Mouse (Mus musculus): ENCODE measurements around the gene Hist1h2ab.
"Not testable (repeated sequence)": the region's sequence is repeated elsewhere in the genome, so short reads cannot be mapped to it uniquely, and the experiment has no call there.

Hist1h2ab gene

DNA sequence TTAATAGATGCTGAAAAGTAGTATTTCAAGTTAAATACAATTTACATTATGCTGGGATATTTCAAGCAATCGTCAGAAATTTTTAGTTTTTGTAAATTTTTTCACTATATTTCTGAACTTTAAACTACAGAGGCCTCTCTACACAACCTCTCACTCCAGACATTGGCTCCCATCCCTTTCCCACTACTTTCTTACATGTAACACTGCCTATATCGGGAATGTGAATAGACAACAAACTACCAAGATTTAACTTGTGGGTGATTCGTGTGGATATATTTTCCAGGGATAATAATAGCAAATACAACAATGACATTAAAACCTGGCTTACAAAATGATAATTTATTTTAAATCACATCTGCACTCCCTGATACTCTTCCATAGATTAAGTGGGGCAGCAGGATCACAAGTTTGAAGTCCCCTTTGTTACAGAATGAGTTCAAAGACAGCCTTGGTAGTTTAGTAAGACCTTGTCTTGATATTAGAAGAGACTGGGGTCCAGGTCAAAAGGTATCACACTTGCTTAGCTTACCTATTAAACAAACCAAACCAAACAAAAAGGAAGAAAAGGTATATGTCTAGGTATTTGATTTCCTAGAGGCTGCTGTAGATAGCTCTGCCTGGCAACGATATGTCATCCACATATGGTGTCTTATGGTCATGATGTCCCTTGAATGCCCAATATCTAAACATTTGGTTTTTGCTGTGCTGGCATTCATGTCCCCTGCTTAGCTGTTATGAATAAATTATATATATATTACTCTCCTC is 2.6 kb downstream of the Hist1h2ab start:
- no peak for DNase-seq (ENCODE audit: low read depth, low spot score)

DNA sequence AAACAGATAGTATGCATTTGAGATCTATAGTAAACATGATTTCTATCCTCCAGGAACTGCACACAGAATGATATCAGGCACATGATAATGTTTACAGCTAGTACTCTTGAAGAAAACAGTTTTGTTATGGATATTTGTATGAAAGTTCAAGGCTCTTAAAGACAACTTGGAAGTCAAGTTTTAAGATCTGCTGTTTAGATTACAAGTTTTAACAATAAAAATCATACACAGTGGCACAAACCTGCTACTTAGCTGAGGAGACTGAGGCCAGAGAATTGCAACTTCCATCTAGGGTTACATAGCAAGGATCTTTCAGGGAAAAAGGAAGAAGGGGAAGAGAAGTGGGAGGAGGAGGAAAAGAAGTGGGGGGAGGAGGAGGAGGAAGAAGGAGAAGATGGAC is 4.1 kb downstream of the Hist1h2ab start:
- no peak for DNase-seq (ENCODE audit: low read depth, low spot score)

DNA sequence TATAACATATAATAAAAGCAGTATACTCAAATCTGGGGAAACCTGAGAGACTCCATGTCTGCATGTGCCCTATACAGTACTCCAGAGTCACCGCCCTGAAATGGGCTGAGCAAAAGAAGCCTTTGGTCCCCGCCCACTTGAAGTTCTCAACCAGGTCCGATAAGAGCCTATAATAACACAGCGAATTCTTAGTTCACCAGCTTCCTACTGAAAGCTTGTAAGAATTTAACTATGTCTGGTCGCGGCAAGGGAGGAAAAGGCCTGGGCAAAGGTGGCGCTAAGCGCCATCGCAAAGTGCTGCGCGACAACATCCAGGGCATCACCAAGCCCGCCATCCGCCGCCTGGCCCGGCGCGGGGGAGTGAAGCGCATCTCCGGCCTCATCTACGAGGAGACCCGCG is 5.9 kb downstream of the Hist1h2ab start, which contains the start of gene Hist1h4b:
TSS of gene Hist1h4b (plus strand) at position 224 of the 400 bp plus-strand sequence.
- peak; percentile 89 for DNase-seq (ENCODE audit: low read depth, low spot score)

DNA sequence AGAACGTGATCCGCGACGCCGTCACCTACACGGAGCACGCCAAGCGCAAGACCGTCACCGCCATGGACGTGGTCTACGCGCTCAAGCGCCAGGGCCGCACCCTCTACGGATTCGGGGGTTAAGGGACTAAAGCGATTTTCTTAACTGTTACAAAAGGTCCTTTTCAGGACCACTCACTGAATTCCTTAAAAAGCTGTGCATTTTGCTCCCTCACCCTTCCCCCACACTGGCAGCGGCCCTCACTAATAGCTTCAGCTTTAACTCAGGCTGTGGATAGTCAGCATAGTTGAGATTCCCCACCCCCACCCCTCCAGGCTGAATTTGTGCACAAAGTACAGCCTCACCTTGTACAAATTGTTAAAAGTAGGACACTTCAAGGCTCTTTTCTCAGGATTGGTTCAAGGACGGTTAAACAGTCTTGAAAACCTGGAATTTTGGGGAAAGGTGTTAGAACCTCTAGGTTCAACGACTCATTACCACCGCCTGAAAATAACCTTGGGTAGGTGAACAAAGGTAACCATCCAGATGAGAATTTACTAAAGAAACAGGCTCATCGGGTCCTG is 6.4 kb downstream of the Hist1h2ab start:
- DNase-seq (ENCODE audit: low read depth, low spot score): no peak

DNA sequence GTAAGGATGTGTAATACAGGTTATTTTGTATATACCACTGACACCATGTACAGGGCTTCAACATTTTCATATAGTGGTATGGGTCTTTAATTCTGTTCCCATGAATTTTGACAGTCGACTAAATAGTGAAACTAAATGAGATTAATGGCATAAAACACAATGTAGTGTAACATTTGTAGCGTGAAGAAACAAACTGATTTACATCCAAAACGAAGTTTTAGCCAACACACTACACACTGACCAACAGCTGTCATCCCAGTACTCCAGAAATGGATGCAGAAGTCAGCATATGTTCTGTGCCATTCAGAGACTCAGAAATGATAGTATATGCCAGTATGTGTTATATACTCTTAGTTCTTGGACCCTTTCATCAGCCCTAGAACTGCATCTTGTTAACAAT is 7.0 kb downstream of the Hist1h2ab start:
- DNase-seq (ENCODE audit: low read depth, low spot score): no peak

DNA sequence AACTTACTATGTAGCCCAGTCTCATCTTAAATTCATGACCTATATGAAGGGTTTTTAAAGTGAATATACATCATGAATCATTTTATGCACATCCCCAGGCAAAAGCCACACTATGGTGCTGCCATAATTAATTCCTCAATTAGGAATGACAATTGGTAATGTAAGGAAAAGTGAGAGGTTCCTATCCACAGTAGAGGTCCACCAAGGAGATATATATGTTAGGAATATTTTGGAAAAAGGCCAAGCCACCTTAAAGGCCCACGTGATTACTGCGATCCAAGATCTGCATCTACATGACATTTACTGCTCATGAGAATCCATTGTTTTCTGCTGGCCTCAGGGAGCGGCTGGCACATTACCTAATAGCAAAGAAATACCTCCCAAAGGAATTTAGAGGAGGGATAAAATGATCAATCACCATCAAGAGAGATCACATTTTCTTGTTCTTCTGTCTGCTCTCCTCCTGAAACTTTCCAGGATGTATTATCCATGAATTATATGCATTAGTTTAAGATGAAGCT is 8.4 kb downstream of the Hist1h2ab start:
- no peak for DNase-seq (ENCODE audit: low read depth, low spot score)

DNA sequence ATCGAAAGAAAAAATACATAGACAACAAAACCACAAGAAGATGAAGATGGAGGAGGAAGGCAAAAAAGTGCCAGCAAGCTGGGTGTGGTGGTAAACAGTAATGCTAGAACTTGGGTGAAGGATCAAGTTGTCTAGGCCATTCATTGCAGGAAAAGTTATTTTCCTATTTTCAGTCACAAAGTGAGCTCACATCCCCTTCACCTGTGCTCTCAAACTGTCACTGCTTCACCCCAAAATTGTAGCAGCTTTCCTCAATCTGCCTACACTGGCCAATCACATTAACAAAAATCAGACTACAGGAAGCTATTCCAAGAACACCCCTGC is 9.0 kb downstream of the Hist1h2ab start:
- DNase-seq (ENCODE audit: low read depth, low spot score): no peak

DNA sequence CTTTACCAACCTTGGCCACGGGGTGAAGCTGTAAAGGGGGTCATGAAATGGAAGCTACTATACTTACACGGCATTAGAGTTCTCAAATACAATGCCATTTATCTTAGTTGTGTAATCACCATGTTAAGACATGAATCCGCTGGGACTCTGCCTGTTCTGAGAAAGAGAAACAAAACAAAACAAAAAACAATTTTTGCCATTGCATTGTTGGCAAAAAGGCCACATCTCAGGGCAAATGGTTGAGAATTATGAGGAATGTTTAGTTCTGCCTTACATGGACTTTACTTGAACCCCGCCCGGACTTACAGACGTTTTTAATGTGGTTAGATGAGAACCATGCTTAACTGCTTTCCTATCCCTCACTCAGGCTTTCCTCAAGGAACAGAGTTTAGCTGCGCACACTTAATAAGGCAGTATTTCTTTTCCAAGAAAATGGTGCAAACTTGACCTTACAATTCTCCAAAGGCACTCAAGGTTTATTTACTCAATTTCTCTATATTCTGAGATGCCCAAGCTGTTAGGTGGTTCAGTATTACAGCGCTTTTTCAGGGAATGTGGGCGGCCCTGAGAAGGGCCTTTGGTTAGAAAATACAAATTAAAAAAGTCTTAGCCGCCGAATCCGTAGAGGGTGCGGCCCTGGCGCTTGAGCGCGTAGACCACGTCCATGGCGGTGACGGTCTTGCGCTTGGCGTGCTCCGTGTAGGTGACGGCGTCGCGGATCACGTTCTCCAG is 9.5 kb downstream of the Hist1h2ab start:
- DNase-seq (ENCODE audit: low read depth, low spot score): no peak

DNA sequence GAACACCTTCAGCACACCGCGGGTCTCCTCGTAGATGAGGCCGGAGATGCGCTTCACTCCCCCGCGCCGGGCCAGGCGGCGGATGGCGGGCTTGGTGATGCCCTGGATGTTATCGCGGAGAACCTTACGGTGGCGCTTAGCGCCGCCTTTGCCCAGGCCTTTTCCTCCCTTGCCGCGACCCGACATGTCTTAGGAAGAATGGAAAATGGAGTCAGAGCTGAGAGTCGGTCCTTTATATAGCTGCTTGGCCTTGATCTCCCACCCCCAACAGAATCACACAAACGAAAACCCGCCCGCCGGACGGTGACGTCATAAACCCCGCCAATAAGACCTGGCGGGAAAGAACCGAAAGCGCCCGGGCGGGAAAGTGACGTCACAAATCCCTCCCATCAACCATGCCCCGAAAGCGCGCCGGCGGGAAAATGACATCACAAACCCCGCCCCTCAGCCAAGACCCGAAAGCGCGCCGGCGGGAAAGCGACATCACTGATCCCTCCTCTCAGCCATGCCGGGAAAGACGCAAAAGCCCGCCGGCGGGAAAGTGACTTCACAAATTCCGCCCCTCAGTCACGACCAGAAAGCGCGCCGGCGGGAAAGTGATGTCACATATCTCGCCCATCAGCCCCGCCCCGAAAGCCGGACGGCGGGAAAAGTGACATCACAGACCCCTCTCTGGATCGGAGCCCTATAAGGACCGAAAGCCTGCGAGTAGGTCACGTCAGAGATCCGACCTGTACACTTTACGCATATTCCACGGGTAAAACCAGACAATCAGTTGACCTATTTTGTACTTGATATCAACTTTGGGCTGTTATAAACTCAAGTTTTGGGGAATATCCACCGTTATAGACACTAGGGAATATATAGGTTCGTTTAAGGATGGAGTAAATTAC is 10.3 kb downstream of the Hist1h2ab start, which contains the start of gene Hist1h4a:
TSS of gene Hist1h4a (minus strand) at position 259 of the 893 bp plus-strand sequence.
- peak; percentile 96 for DNase-seq (ENCODE audit: low read depth, low spot score)

DNA sequence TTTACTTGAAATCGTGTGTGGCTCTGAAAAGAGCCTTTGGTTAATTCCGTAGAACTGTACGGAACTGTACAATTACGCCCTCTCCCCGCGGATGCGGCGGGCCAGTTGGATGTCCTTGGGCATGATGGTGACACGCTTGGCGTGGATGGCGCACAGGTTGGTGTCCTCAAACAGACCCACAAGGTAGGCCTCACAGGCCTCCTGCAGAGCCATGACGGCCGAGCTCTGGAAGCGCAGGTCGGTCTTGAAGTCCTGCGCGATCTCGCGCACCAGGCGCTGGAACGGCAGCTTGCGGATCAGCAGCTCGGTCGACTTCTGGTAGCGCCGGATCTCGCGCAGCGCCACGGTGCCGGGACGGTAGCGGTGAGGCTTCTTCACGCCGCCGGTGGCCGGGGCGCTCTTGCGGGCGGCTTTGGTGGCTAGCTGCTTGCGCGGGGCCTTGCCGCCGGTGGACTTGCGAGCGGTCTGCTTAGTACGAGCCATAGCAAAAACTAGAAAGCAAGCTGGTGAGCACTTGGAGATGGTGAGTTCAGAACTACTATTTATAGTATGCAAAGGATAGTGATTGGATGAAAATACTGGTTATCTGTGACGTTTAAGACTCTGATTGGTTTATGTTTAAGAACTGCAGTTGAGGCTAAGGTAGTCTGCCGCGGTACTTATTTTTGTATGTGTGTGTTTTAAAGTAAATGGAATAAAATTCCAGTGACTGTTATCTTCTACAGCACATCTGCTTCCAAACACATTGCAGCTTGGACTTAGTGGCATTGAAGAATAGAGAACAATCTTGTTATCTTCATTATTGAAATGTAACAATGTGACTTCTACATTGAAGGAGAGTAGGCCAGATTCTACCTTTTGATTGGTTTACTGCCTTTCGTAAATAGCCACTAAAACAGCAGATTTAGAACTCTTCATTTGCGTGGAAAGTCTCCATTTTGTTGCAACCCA is 11.2 kb downstream of the Hist1h2ab start, which contains the start of gene Hist1h3a:
TSS of gene Hist1h3a (minus strand) at position 516 of the 951 bp plus-strand sequence.
- DNase-seq (ENCODE audit: low read depth, low spot score): peak; percentile 79

DNA sequence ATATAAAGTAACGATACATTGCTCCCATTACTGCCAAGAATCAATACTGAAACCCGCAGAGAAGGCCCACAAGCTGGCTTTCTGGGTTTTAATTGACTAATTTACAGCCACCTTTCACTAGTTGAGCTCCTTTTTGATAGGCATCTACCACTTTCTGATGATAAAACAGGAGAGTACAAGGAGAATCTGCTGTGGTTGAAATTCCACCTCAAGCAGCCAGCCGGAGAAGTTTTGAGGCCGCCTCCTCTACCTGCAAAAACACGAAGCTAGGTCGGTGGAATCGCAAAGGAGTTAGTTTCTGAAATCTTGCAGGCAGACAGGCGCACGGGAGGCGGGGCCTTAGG is 12.3 kb downstream of the Hist1h2ab start:
- no peak for DNase-seq (ENCODE audit: low read depth, low spot score)

DNA sequence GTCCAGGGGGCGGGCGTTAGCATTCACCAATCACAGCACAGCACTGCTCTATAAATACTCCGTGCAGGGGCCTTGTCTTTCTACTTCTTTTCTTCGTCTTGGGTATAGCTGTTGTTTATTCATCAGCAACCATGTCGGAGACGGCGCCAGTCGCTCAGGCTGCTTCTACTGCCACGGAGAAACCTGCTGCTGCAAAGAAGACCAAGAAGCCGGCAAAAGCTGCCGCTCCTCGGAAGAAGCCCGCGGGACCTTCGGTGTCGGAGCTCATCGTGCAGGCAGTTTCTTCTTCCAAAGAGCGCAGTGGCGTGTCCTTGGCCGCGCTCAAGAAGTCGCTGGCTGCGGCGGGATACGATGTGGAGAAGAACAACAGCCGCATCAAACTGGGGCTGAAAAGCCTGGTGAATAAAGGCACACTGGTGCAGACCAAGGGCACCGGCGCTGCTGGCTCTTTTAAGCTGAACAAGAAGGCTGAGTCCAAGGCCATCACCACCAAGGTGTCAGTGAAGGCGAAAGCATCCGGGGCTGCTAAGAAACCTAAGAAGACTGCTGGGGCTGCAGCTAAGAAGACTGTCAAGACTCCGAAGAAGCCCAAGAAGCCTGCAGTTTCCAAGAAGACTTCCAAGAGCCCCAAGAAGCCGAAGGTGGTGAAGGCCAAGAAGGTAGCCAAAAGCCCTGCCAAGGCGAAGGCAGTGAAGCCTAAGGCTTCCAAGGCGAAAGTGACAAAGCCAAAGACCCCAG is 12.8 kb downstream of the Hist1h2ab start, which contains the start of gene Hist1h1a:
TSS of gene Hist1h1a (plus strand) at position 81 of the 738 bp plus-strand sequence.
- DNase-seq (ENCODE audit: low read depth, low spot score): peak; percentile 86

DNA sequence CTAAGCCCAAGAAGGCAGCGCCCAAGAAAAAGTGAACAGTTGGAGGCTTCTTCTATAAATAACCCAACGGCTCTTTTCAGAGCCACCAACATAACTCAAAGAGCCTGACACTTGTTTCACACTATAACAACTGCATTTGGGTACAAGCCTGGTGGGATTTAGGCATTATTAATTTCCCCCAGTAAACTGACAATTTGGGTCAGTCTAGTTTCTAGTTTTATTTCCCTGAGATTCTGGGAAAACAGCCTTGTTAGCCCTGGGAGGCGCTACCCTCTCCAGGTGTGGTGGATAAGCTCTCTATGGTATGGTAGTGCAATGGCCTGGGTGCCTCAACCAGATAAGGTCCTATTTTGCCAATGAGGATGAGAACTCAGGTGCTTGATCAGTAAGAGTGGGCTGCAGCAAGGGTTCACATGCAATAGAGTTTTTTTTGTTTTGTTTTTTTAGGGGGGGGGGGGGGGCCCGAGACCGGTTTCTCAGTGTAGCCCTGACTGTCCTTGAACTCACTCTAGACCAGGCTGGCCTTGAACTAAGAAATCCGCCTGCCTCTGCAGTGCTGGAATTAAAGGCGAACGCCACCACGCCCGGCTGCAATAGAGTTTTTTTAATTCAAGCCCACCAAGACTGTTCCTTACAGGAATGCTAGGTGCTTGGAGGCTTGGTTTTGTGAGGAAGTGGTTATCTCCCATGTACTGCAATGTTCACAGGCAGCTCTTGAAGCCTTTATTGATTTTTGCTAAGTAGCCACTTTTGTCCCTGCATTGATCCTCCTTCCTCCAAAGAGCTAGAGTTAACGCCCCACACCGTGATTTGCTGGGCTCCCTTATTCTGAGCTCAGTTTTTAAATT is 13.6 kb downstream of the Hist1h2ab start:
- DNase-seq (ENCODE audit: low read depth, low spot score): no peak

DNA sequence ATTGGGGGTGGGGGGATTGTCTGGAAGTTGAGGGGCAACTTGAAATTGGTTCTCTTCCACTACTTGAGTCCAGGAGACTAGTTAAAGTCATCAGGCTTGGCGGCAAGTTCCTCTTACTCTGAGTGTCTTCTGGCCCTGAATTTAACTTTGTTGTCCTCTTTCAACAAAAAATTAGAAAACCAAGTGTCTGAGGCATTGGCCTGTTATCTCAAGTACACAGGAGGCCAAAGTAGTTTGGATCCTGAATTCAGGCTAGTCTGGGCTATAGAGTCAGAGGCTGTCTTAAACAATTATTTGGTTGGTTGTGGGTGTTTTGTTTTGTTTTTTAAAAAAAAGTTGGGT is 14.2 kb downstream of the Hist1h2ab start:
- no peak for DNase-seq (ENCODE audit: low read depth, low spot score)

DNA sequence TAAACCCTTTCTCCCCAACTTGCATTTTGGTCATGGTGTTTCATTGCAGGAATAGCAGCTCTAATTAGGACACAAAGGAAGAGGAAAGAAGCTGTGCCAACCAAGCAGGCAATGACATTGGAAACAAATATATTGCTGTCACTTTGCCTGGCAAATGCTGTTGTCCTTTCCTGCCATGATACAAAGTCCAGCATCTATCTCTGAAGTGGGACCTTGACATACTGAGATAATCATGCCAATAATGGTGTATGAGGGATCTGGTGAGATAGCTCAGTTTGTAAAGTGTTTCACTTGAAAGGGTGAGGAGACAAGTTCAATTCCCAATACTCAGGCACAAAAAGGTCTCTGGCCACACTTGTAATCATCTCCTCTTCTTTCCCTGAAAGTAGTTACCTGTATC is 15.8 kb downstream of the Hist1h2ab start:
- no peak for DNase-seq (ENCODE audit: low read depth, low spot score)

DNA sequence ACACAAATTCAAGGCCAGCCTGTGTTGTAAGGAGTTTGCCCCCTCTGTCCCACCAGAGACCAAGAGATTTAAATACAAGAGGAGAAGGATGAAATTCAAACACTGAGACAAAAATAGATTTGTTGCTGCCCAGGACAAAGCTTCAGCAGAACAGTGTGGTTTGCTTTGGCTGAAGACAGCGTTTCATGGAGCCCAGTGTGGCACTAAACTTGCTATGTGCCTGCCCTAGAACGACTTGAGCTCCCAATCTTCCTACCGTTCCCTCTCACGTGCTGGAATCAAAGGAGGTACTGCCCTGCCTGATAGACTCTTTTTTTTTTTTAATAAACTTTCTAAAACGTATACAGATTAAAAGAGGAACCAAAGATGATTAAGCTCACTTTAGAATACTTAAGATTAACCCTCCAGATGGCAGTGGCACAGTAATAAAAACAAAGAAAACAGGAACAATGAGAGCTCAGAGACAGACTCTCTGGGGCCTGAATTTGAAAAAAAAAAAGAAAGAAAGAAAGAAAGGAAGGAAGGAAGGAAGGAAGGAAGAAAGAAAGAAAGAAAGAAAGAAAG is 18.0 kb downstream of the Hist1h2ab start:
- DNase-seq (ENCODE audit: low read depth, low spot score): no peak

DNA sequence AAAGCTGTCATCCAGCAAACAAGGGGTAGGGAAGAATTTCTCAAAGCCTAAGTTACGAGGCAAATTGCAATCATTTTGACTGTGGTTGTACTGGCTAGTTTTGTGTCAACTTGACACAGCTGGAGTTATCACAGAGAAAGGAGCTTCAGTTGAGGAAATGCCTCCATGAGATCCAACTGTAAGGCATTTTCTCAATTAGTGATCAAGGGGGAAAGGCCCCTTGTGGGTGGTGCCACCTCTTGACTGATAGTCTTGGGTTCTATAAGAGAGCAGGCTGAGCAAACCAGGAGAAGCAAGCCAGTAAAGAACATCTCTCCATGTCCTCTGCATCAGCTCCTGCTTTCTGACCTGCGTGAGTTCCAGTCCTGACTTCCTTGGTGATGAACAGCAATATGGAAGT is 18.7 kb downstream of the Hist1h2ab start, which contains the start of gene Trim38:
TSS of gene Trim38 (plus strand) at position 301 of the 400 bp plus-strand sequence.
- not testable (repeated sequence) for DNase-seq (ENCODE audit: low read depth, low spot score)
